Mouse (Mus musculus): Measurements from ENCODE around the gene Hand1. TPM values are rescaled to one million over a fixed set of nuclear protein-coding genes. Genes with fewer than 3 reads are reported as not detected.
"Not testable (repeated sequence)": the region's sequence is repeated elsewhere in the genome, so short reads cannot be mapped to it uniquely, and the experiment has no call there.

The Hand1 gene
- polyA plus RNA-seq, 1 experiment from 2014 or later, result 0.16 TPM

GRCm38 (mm10) chr11:57828955-57829870, 3.4 kb downstream of the Hand1 start:
- Histone ChIP-seq H3K36me3 (ENCODE audit: control insufficient read depth, insufficient read depth, low read length) (no peaks in the 10 kb centered on the region), H3K4me1 (replicated peaks; ENCODE audit: control insufficient read depth, insufficient read depth, low read length) (peaks cover 5% of the 10 kb centered on the region), H3K27ac (ENCODE audit: low read length) (no peak overlapping the region), H3K4me2 (ENCODE audit: low read depth, low read length) (no peak overlapping the region), H3K27me3 (ENCODE audit: control insufficient read depth, insufficient read depth, low read depth, low read length) (peaks cover 94% of the 10 kb centered on the region), H3K9me3 (ENCODE audit: control insufficient read depth, low read length) (no peaks in the 10 kb centered on the region), H3K9ac (ENCODE audit: low read length) (no peak overlapping the region), H3K4me3 (ENCODE audit: low read length) (no peak overlapping the region)
- WGBS, result 5% methylated on average over 53 of the region's 53 CpGs
- ATAC-seq (ENCODE audit: low read depth), result no peak

GRCm38 (mm10) chr11:57827915-57828545, 4.6 kb downstream of the Hand1 start:
- peaks cover 89% of the 10 kb centered on the region for H3K27me3 ChIP-seq (ENCODE audit: control insufficient read depth, insufficient read depth, low read depth, low read length)
- H3K9me3 ChIP-seq (ENCODE audit: control insufficient read depth, low read length), result no peaks in the 10 kb centered on the region
- 1% methylated on average over 33 of the region's 33 CpGs for WGBS
- H3K4me2 ChIP-seq (ENCODE audit: low read depth, low read length), result peak overlapping the region; percentile 57
- no peaks in the 10 kb centered on the region for H3K36me3 ChIP-seq (ENCODE audit: control insufficient read depth, insufficient read depth, low read length)
- peaks cover 5% of the 10 kb centered on the region for H3K4me1 ChIP-seq (replicated peaks; ENCODE audit: control insufficient read depth, insufficient read depth, low read length)
- 0 out of 2 replicates have a peak, but pooled peaks have one; percentile 41 for ATAC-seq (ENCODE audit: low read depth)
- no peak overlapping the region for H3K27ac ChIP-seq (ENCODE audit: low read length)
- H3K9ac ChIP-seq (ENCODE audit: low read length), result no peak overlapping the region
- H3K4me3 ChIP-seq (ENCODE audit: low read length), result peak overlapping the region; percentile 38

GRCm38 (mm10) chr11:57827048-57827914, 5.3 kb downstream of the Hand1 start:
- peaks cover 5% of the 10 kb centered on the region for H3K4me1 ChIP-seq (replicated peaks; ENCODE audit: control insufficient read depth, insufficient read depth, low read length)
- peak overlapping the region; percentile 38 for H3K4me3 ChIP-seq (ENCODE audit: low read length)
- H3K9ac ChIP-seq (ENCODE audit: low read length), result no peak overlapping the region
- peak overlapping the region; percentile 57 for H3K4me2 ChIP-seq (ENCODE audit: low read depth, low read length)
- H3K27ac ChIP-seq (ENCODE audit: low read length), result no peak overlapping the region
- no peak for ATAC-seq (ENCODE audit: low read depth)
- WGBS, result 1% methylated on average over 41 of the region's 41 CpGs
- no peaks in the 10 kb centered on the region for H3K36me3 ChIP-seq (ENCODE audit: control insufficient read depth, insufficient read depth, low read length)
- H3K9me3 ChIP-seq (ENCODE audit: control insufficient read depth, low read length), result no peaks in the 10 kb centered on the region
- H3K27me3 ChIP-seq (ENCODE audit: control insufficient read depth, insufficient read depth, low read depth, low read length), result peaks cover 82% of the 10 kb centered on the region

GRCm38 (mm10) chr11:57825234-57825633, 7.4 kb downstream of the Hand1 start:
- H3K9me3 ChIP-seq (ENCODE audit: control insufficient read depth, low read length); H3K9ac ChIP-seq (ENCODE audit: low read length); H3K27ac ChIP-seq (ENCODE audit: low read length); H3K36me3 ChIP-seq (ENCODE audit: control insufficient read depth, insufficient read depth, low read length); H3K4me1 ChIP-seq (replicated peaks; ENCODE audit: control insufficient read depth, insufficient read depth, low read length); H3K4me3 ChIP-seq (ENCODE audit: low read length); ATAC-seq (ENCODE audit: low read depth); H3K4me2 ChIP-seq (ENCODE audit: low read depth, low read length): not testable (repeated sequence)
- WGBS, result 37% methylated on average over 11 of the region's 11 CpGs
- peaks cover 62% of the 10 kb centered on the region for H3K27me3 ChIP-seq (ENCODE audit: control insufficient read depth, insufficient read depth, low read depth, low read length)

- WGBS, result 67% methylated on average over 7 of the region's 7 CpGs
- Histone ChIP-seq H3K4me1 (replicated peaks; ENCODE audit: control insufficient read depth, insufficient read depth, low read length) (peaks cover 5% of the 10 kb centered on the region), H3K27ac (ENCODE audit: low read length) (no peak overlapping the region), H3K4me3 (ENCODE audit: low read length) (no peak overlapping the region), H3K36me3 (ENCODE audit: control insufficient read depth, insufficient read depth, low read length) (no peaks in the 10 kb centered on the region), H3K4me2 (ENCODE audit: low read depth, low read length) (no peak overlapping the region), H3K9me3 (ENCODE audit: control insufficient read depth, low read length) (no peaks in the 10 kb centered on the region), H3K27me3 (ENCODE audit: control insufficient read depth, insufficient read depth, low read depth, low read length) (peaks cover 46% of the 10 kb centered on the region), H3K9ac (ENCODE audit: low read length) (no peak overlapping the region)
- no peak for ATAC-seq (ENCODE audit: low read depth)
These were observed 8.9 kb downstream of the Hand1 start for GRCm38 (mm10) chr11:57823714-57824113.

GRCm38 (mm10) chr11:57823159-57823558, 9.5 kb downstream of the Hand1 start:
- H3K4me3 ChIP-seq (ENCODE audit: low read length); H3K36me3 ChIP-seq (ENCODE audit: control insufficient read depth, insufficient read depth, low read length); H3K4me2 ChIP-seq (ENCODE audit: low read depth, low read length); H3K4me1 ChIP-seq (replicated peaks; ENCODE audit: control insufficient read depth, insufficient read depth, low read length); ATAC-seq (ENCODE audit: low read depth); H3K27ac ChIP-seq (ENCODE audit: low read length); H3K9ac ChIP-seq (ENCODE audit: low read length); H3K9me3 ChIP-seq (ENCODE audit: control insufficient read depth, low read length): not testable (repeated sequence)
- H3K27me3 ChIP-seq (ENCODE audit: control insufficient read depth, insufficient read depth, low read depth, low read length), result peaks cover 41% of the 10 kb centered on the region
- WGBS, result 96% methylated on average over 2 of the region's 2 CpGs

- WGBS, result 22% methylated on average over 9 of the region's 9 CpGs
- ATAC-seq (ENCODE audit: low read depth), result peak; percentile 59; the same call in 1 of the 2 replicates
- no peak overlapping the region for H3K9ac ChIP-seq (ENCODE audit: low read length)
These were observed 12.5 kb downstream of the Hand1 start for GRCm38 (mm10) chr11:57819999-57820581.

GRCm38 (mm10) chr11:57818189-57818588, 14.4 kb downstream of the Hand1 start:
- WGBS, result 88% methylated on average over 4 of the region's 4 CpGs
- ATAC-seq (ENCODE audit: low read depth), result no peak
- no peaks in the 10 kb centered on the region for H3K9me3 ChIP-seq (ENCODE audit: control insufficient read depth, low read length)
- no peaks in the 10 kb centered on the region for H3K27me3 ChIP-seq (ENCODE audit: control insufficient read depth, insufficient read depth, low read depth, low read length)
- no peaks in the 10 kb centered on the region for H3K36me3 ChIP-seq (ENCODE audit: control insufficient read depth, insufficient read depth, low read length)
- H3K4me3 ChIP-seq (ENCODE audit: low read length), result no peak overlapping the region
- no peak overlapping the region for H3K9ac ChIP-seq (ENCODE audit: low read length)
- no peak overlapping the region for H3K4me2 ChIP-seq (ENCODE audit: low read depth, low read length)
- no peaks in the 10 kb centered on the region for H3K4me1 ChIP-seq (replicated peaks; ENCODE audit: control insufficient read depth, insufficient read depth, low read length)
- no peak overlapping the region for H3K27ac ChIP-seq (ENCODE audit: low read length)

More at GRCm38 (mm10) chr11:57819999-57820581, 12.5 kb downstream of the Hand1 start:
- Histone ChIP-seq H3K36me3 (ENCODE audit: control insufficient read depth, insufficient read depth, low read length) (no peaks in the 10 kb centered on the region), H3K4me1 (replicated peaks; ENCODE audit: control insufficient read depth, insufficient read depth, low read length) (no peaks in the 10 kb centered on the region), H3K4me2 (ENCODE audit: low read depth, low read length) (no peak overlapping the region), H3K9me3 (ENCODE audit: control insufficient read depth, low read length) (no peaks in the 10 kb centered on the region), H3K27me3 (ENCODE audit: control insufficient read depth, insufficient read depth, low read depth, low read length) (peaks cover 12% of the 10 kb centered on the region), H3K4me3 (ENCODE audit: low read length) (no peak overlapping the region), H3K27ac (ENCODE audit: low read length) (no peak overlapping the region)
